Comparison of ENCODE assay signal across 25 mouse cellular contexts in the genomic region with DNA sequence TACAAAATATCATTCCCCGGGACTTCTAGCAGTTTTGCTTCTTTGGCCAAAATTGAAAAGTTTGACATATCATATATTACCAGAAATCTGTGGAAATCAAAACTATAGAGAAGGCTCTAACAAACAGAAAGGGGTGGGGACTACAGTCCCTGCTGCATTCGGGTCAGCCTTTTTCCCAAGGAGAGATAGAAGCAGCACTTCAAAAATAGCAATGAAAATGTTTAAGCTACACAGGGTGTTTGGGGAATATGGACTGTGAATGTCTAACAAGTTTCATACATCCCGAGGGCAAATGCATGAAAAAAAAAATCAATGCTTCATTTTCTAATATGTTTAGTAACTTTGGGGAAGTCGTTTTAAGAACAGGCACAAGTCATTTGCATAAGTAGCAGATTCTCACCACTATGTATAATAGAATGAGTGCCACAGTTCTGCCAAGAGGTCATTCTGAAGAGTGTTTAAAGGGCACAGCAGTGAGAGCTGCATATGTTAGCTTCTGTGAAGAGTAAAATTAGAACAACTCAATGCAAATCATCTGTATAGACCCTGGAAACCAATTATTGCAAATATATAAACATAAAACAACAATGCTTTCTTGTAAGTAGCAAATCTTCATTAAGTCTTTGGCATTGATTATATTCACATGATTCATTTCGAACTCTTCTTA.
DNase-seq lines count a peak whose midpoint lies in the region; ATAC-seq and TF ChIP-seq lines count a peak whose summit lies in the region.
"Had no signal": no experiment of that assay in that cellular context is flagged by ENCODE, and none has a peak within 500 bp of the region (broad histone marks: within the 10 kb centered on the region; RNA-seq: fewer than 3 reads in every experiment).

No protein-coding gene starts in this region.

- no peak overlapping the region for H3K27ac ChIP-seq in hindbrain, embryonic 13.5 days
- no peak overlapping the region for H3K27ac ChIP-seq in hindbrain, embryonic 10.5 days
- no peak overlapping the region for H3K27ac ChIP-seq in forebrain, embryonic 14.5 days (ENCODE audit: low read depth, low read length)
- no peak overlapping the region for H3K27ac ChIP-seq in hindbrain, embryonic 16.5 days (ENCODE audit: low read depth, low read length)
- no peak overlapping the region for H3K27ac ChIP-seq in midbrain, embryonic 16.5 days (ENCODE audit: low read length)
- no peak overlapping the region for H3K27ac ChIP-seq in cerebellum, adult 2 months (ENCODE audit: insufficient read depth, low read length)
- no peak overlapping the region for H3K27ac ChIP-seq in liver, embryonic 11.5 days (ENCODE audit: low read depth, low read length)
- H3K27ac ChIP-seq: embryonic facial prominence, embryonic 13.5 days; gastrocnemius, adult 2 months; heart, embryonic 15.5 days; layer of hippocampus, adult 2 months; limb, embryonic 13.5 days; liver, embryonic 14.5 days; neural tube, embryonic 13.5 days had no signal

- TF ChIP-seq POLR2A in cerebellum, adult 2 months (IDR thresholded peaks at IDR 0.05; ENCODE audit: borderline replicate concordance, insufficient read depth, low read length) = no peak

- no peaks in the 10 kb centered on the region for H3K4me1 ChIP-seq in hindbrain, embryonic 13.5 days (replicated peaks)
- H3K4me1 ChIP-seq in hindbrain, embryonic 10.5 days (replicated peaks) = no peaks in the 10 kb centered on the region
- no peaks in the 10 kb centered on the region for H3K4me1 ChIP-seq in forebrain, embryonic 14.5 days (ENCODE audit: control insufficient read depth, insufficient read depth, low read length)
- no peaks in the 10 kb centered on the region for H3K4me1 ChIP-seq in hindbrain, embryonic 16.5 days (ENCODE audit: control insufficient read depth, insufficient read depth, low read depth, low read length)
- peaks cover 3% of the 10 kb centered on the region for H3K4me1 ChIP-seq in midbrain, embryonic 16.5 days (ENCODE audit: control insufficient read depth, insufficient read depth, low read length)
- H3K4me1 ChIP-seq in cerebellum, adult 2 months (ENCODE audit: control insufficient read depth, insufficient read depth, low read length) = no peaks in the 10 kb centered on the region
- H3K4me1 ChIP-seq in liver, embryonic 11.5 days (replicated peaks; ENCODE audit: control insufficient read depth, insufficient read depth, low read length) = no peaks in the 10 kb centered on the region
- H3K4me1 ChIP-seq: embryonic facial prominence, embryonic 13.5 days; heart, embryonic 15.5 days; limb, embryonic 13.5 days; megakaryocyte, embryonic 14.5 days; neural tube, embryonic 13.5 days had no signal

- no peaks in the 10 kb centered on the region for H3K27me3 ChIP-seq in hindbrain, embryonic 13.5 days
- no peaks in the 10 kb centered on the region for H3K27me3 ChIP-seq in hindbrain, embryonic 10.5 days (ENCODE audit: insufficient read depth, poor library complexity, severe bottlenecking)
- H3K27me3 ChIP-seq in forebrain, embryonic 14.5 days (replicated peaks; ENCODE audit: control insufficient read depth, insufficient read depth, low read length) = no peaks in the 10 kb centered on the region
- no peaks in the 10 kb centered on the region for H3K27me3 ChIP-seq in hindbrain, embryonic 16.5 days (replicated peaks; ENCODE audit: control insufficient read depth, insufficient read depth, low read length)
- no peaks in the 10 kb centered on the region for H3K27me3 ChIP-seq in midbrain, embryonic 16.5 days (ENCODE audit: control insufficient read depth, insufficient read depth, low read depth, low read length)
- H3K27me3 ChIP-seq in cerebellum, adult 2 months (ENCODE audit: control insufficient read depth, insufficient read depth, low read length) = no peaks in the 10 kb centered on the region
- H3K27me3 ChIP-seq in liver, embryonic 11.5 days (replicated peaks; ENCODE audit: control insufficient read depth, insufficient read depth, low read length) = no peaks in the 10 kb centered on the region
- H3K27me3 ChIP-seq: embryonic facial prominence, embryonic 13.5 days; heart, embryonic 15.5 days; limb, embryonic 13.5 days; megakaryocyte, embryonic 14.5 days; neural tube, embryonic 13.5 days had no signal

- no peak for TF ChIP-seq CTCF in cerebellum, adult 2 months (IDR thresholded peaks at IDR 0.05; ENCODE audit: borderline replicate concordance, insufficient read depth, low read depth, low read length)

- H3K4me2 ChIP-seq in hindbrain, embryonic 13.5 days = no peak overlapping the region
- H3K4me2 ChIP-seq in forebrain, embryonic 14.5 days (ENCODE audit: low read length) = no peak overlapping the region
- H3K4me2 ChIP-seq in hindbrain, embryonic 16.5 days (ENCODE audit: low read length) = no peak overlapping the region
- no peak overlapping the region for H3K4me2 ChIP-seq in midbrain, embryonic 16.5 days (ENCODE audit: low read length)
- no peak overlapping the region for H3K4me2 ChIP-seq in liver, embryonic 11.5 days
- H3K4me2 ChIP-seq: embryonic facial prominence, embryonic 13.5 days; heart, embryonic 15.5 days; limb, embryonic 13.5 days; lung, embryonic 14.5 days; neural tube, embryonic 13.5 days had no signal

- no peak overlapping the region for H3K4me3 ChIP-seq in hindbrain, embryonic 13.5 days
- H3K4me3 ChIP-seq in hindbrain, embryonic 10.5 days = no peak overlapping the region
- no peak overlapping the region for H3K4me3 ChIP-seq in forebrain, embryonic 14.5 days (ENCODE audit: low read depth, low read length)
- no peak overlapping the region for H3K4me3 ChIP-seq in hindbrain, embryonic 16.5 days (ENCODE audit: low read length)
- no peak overlapping the region for H3K4me3 ChIP-seq in midbrain, embryonic 16.5 days (ENCODE audit: low read depth, low read length)
- H3K4me3 ChIP-seq in cerebellum, adult 2 months (replicated peaks; ENCODE audit: insufficient read depth, low read depth, low read length) = no peak overlapping the region
- no peak overlapping the region for H3K4me3 ChIP-seq in liver, embryonic 11.5 days (ENCODE audit: low read depth, low read length)
- H3K4me3 ChIP-seq: embryonic facial prominence, embryonic 13.5 days; erythroblast, embryonic 14.5 days; gastrocnemius, adult 2 months; heart, embryonic 15.5 days; layer of hippocampus, adult 2 months; limb, embryonic 13.5 days; megakaryocyte, embryonic 14.5 days; neural tube, embryonic 13.5 days had no signal

- ATAC-seq in hindbrain, embryonic 13.5 days (ENCODE audit: low FRiP score) = peak; percentile 71
- ATAC-seq in forebrain, embryonic 14.5 days = peak; percentile 63; the same call in 1 of the 2 replicates
- ATAC-seq in hindbrain, embryonic 16.5 days = peak; percentile 61
- ATAC-seq in midbrain, embryonic 16.5 days = 0 out of 2 replicates have a peak, but pooled peaks have one; percentile 36
- ATAC-seq in liver, embryonic 11.5 days (replicated peaks; ENCODE audit: low FRiP score) = no peak
- ATAC-seq: intestine, embryonic 16.5 days had no signal

- H3K9me3 ChIP-seq in hindbrain, embryonic 13.5 days = no peaks in the 10 kb centered on the region
- H3K9me3 ChIP-seq in hindbrain, embryonic 10.5 days = no peaks in the 10 kb centered on the region
- no peaks in the 10 kb centered on the region for H3K9me3 ChIP-seq in forebrain, embryonic 14.5 days (replicated peaks; ENCODE audit: control insufficient read depth, low read length)
- H3K9me3 ChIP-seq in hindbrain, embryonic 16.5 days (ENCODE audit: control insufficient read depth, low read length) = no peaks in the 10 kb centered on the region
- no peaks in the 10 kb centered on the region for H3K9me3 ChIP-seq in midbrain, embryonic 16.5 days (replicated peaks; ENCODE audit: control insufficient read depth, low read length, poor library complexity, severe bottlenecking)
- H3K9me3 ChIP-seq in liver, embryonic 11.5 days (ENCODE audit: control insufficient read depth, low read length) = no peaks in the 10 kb centered on the region
- H3K9me3 ChIP-seq: embryonic facial prominence, embryonic 13.5 days; heart, embryonic 15.5 days; limb, embryonic 13.5 days; megakaryocyte, embryonic 14.5 days; neural tube, embryonic 13.5 days had no signal

- no peak overlapping the region for H3K9ac ChIP-seq in hindbrain, embryonic 13.5 days
- no peak overlapping the region for H3K9ac ChIP-seq in forebrain, embryonic 14.5 days (ENCODE audit: low read length)
- no peak overlapping the region for H3K9ac ChIP-seq in hindbrain, embryonic 16.5 days (ENCODE audit: low read depth, low read length)
- no peak overlapping the region for H3K9ac ChIP-seq in midbrain, embryonic 16.5 days (ENCODE audit: low read depth, low read length)
- H3K9ac ChIP-seq in liver, embryonic 11.5 days (ENCODE audit: low read depth, low read length) = no peak overlapping the region
- H3K9ac ChIP-seq: embryonic facial prominence, embryonic 13.5 days; heart, embryonic 15.5 days; limb, embryonic 13.5 days; liver, embryonic 14.5 days; lung, embryonic 14.5 days; neural tube, embryonic 13.5 days had no signal

- DNase-seq in hindbrain, embryonic 10.5 days (ENCODE audit: low spot score) = no peak
- peak; percentile 28 for DNase-seq in forebrain, embryonic 14.5 days (ENCODE audit: low spot score)
- DNase-seq in cerebellum, adult 2 months = no peak
- no peak for DNase-seq in layer of hippocampus, postnatal 10 days (ENCODE audit: low spot score in 2 of 2)
- DNase-seq in liver, embryonic 11.5 days (ENCODE audit: low spot score) = no peak
- DNase-seq: adrenal gland, postnatal 25 days; cerebellum, adult 11-12 months; cerebellum, postnatal 25 days; gastrocnemius, adult 2 months; kidney, postnatal 25 days; lung, embryonic 14.5 days; thymus, adult 18-20 months; thymus, postnatal 4 days had no signal

- 63% methylated on average over 5 of the region's 5 CpGs for WGBS in hindbrain, embryonic 13.5 days
- WGBS in hindbrain, embryonic 10.5 days = 72% methylated on average over 5 of the region's 5 CpGs
- WGBS in forebrain, embryonic 14.5 days = 63% methylated on average over 5 of the region's 5 CpGs
- 53% methylated on average over 5 of the region's 5 CpGs for WGBS in hindbrain, embryonic 16.5 days
- 49% methylated on average over 5 of the region's 5 CpGs for WGBS in midbrain, embryonic 16.5 days
- WGBS in cerebellum, adult 2 months = 48% methylated on average over 5 of the region's 5 CpGs
- WGBS in liver, embryonic 11.5 days = 67% methylated on average over 5 of the region's 5 CpGs

- H3K36me3 ChIP-seq in hindbrain, embryonic 13.5 days = no peaks in the 10 kb centered on the region
- no peaks in the 10 kb centered on the region for H3K36me3 ChIP-seq in hindbrain, embryonic 10.5 days
- no peaks in the 10 kb centered on the region for H3K36me3 ChIP-seq in forebrain, embryonic 14.5 days (ENCODE audit: control insufficient read depth, insufficient read depth, low read length)
- H3K36me3 ChIP-seq in hindbrain, embryonic 16.5 days (ENCODE audit: control insufficient read depth, insufficient read depth, low read length) = no peaks in the 10 kb centered on the region
- H3K36me3 ChIP-seq in midbrain, embryonic 16.5 days (ENCODE audit: control insufficient read depth, insufficient read depth, low read length) = no peaks in the 10 kb centered on the region
- H3K36me3 ChIP-seq in liver, embryonic 11.5 days (ENCODE audit: control insufficient read depth, insufficient read depth, low read length) = no peaks in the 10 kb centered on the region
- H3K36me3 ChIP-seq: embryonic facial prominence, embryonic 13.5 days; heart, embryonic 15.5 days; limb, embryonic 13.5 days; neural tube, embryonic 13.5 days had no signal
